Mouse (Mus musculus) thymus, adult 2 months (tissue): Measurements from ENCODE around the gene Colgalt1. TPM values are rescaled to one million over a fixed set of nuclear protein-coding genes. Genes with fewer than 3 reads are reported as not detected.
A peak's percentile ranks its signal among the peaks of the same experiment; 100 is the strongest.

Experiments
- DNase-seq: peaks from one replicate; pipeline ENCODE4 v3.0.0; 2021
- H3K27ac ChIP-seq: fragments of 200-500 bp; 2 replicates; pipeline ENCODE4 v1.5.1; 2012; ENCODE audit warnings: low read length, control low read depth; ENCODE audit not compliant: control insufficient read depth, insufficient read depth
- H3K27me3 ChIP-seq: fragments of 200-500 bp; 2 replicates; pipeline ENCODE4 v1.6.1; 2012; ENCODE audit warnings: mild to moderate bottlenecking, low read length, moderate library complexity, mixed read lengths; ENCODE audit not compliant: control insufficient read depth, insufficient read depth
- H3K36me3 ChIP-seq: fragments of 200-500 bp; 2 replicates; pipeline ENCODE4 v1.6.1; 2012; ENCODE audit warnings: mild to moderate bottlenecking, low read length, moderate library complexity; ENCODE audit not compliant: control insufficient read depth, insufficient read depth
- H3K4me1 ChIP-seq: fragments of 200-500 bp; replicated peaks from 2 replicates; pipeline ENCODE4 v1.6.1; 2012; ENCODE audit warnings: low read length; ENCODE audit not compliant: control insufficient read depth, insufficient read depth
- H3K4me3 ChIP-seq: fragments of 200-500 bp; 2 replicates; pipeline ENCODE4 v1.5.1; 2012; ENCODE audit warnings: mild to moderate bottlenecking, low read length, control low read depth, moderate library complexity; ENCODE audit not compliant: control insufficient read depth, insufficient read depth
- CTCF ChIP-seq: fragments of 200-500 bp; IDR thresholded peaks from 2 replicates; pipeline ENCODE4 v1.5.1; 2012; ENCODE audit warnings: mild to moderate bottlenecking, control low read depth, low read length, moderate library complexity, borderline replicate concordance; ENCODE audit not compliant: control insufficient read depth, poor library complexity, insufficient read depth; ENCODE audit errors: extremely low read depth
- POLR2A ChIP-seq: fragments of 200-500 bp; IDR thresholded peaks from 2 replicates; pipeline ENCODE4 v1.6.1; 2012; ENCODE audit warnings: mild to moderate bottlenecking, low read length, control low read depth, moderate library complexity; ENCODE audit not compliant: control insufficient read depth, poor library complexity, insufficient read depth; ENCODE audit errors: extremely low read depth
- WGBS: fragments of 180-500 bp; shearing (Covaris S2); methylation state at CpG from one replicate; pipeline ENCODE4 v1.1.7; 2018; 5-methylcytosine and 5-hydroxymethylcytosine counted together
- polyA plus RNA-seq: library from polyadenylated mRNA; depleted of rRNA; stranded (reverse); fragments of >200 nt; gene quantifications from 2 replicates; pipeline ENCODE4 v1.2.3, GENCODE M21; 2012; rRNA removed

Gene Colgalt1
- polyA plus RNA-seq = 134 and 158 TPM in 2 replicates

GRCm38 (mm10) chr8:71610822-71611651 lies at the start of gene Colgalt1:
TSS of gene Colgalt1 (plus strand) at chr8:71610998.
- peaks cover 18% of the 10 kb centered on the region for H3K4me1 ChIP-seq
- H3K27ac ChIP-seq = 0 out of 2 replicates have a peak within 1 kb of the TSS, but pooled peaks have one; percentile 19
- H3K36me3 ChIP-seq = no peaks in the 10 kb centered on the region
- under 1% methylated on average over 82 of the region's 82 CpGs for WGBS
- no peaks in the 10 kb centered on the region for H3K27me3 ChIP-seq
- peak within 1 kb of the TSS; percentile 63 for H3K4me3 ChIP-seq
- peak; percentile 97 for DNase-seq
- TF ChIP-seq CTCF = peak; percentile 69
- 0 out of 2 replicates have a peak, but pooled peaks have one; percentile 27 for TF ChIP-seq POLR2A

GRCm38 (mm10) chr8:71561401-71561800 lies 49.4 kb upstream of the Colgalt1 start:
- Histone ChIP-seq H3K27me3 (no peaks in the 10 kb centered on the region), H3K4me1 (peaks cover 39% of the 10 kb centered on the region), H3K4me3 (no peak overlapping the region), H3K27ac (no peak overlapping the region), H3K36me3 (no peaks in the 10 kb centered on the region)
- 4% methylated on average over 15 of the region's 15 CpGs for WGBS
- peak; percentile 66 for DNase-seq
- TF ChIP-seq CTCF = peak; percentile 94; the same call in 1 of the 2 replicates
- 0 out of 2 replicates have a peak, but pooled peaks have one; percentile 21 for TF ChIP-seq POLR2A

DNA sequence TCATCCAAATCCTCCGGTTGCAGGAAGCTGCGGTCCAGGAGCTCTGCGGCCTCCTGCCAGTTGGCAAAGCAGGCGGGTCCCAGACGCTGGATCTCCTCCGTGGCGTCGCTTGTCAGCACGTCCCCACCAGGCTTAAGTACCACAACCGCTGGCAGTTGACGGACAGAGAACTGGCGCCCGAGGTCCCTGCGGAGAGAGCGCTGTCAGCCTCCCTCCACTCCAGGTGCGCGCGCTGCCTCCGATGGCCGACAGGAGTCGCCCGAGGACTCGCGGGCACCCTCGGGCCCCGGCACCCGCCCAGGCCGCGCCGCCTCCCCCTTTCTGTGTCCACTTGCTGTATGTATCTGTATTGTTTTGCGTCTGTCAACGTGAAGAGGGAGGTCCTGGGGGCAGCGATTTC lies 48.0 kb upstream of the Colgalt1 start:
- no peaks in the 10 kb centered on the region for H3K36me3 ChIP-seq
- 1% methylated on average over 33 of the region's 33 CpGs for WGBS
- no peaks in the 10 kb centered on the region for H3K27me3 ChIP-seq
- peak; percentile 87 for DNase-seq
- H3K4me1 ChIP-seq = peaks cover 29% of the 10 kb centered on the region
- TF ChIP-seq CTCF (peak; percentile 94), POLR2A (no peak)
- no peak overlapping the region for H3K27ac ChIP-seq
- no peak overlapping the region for H3K4me3 ChIP-seq

DNA sequence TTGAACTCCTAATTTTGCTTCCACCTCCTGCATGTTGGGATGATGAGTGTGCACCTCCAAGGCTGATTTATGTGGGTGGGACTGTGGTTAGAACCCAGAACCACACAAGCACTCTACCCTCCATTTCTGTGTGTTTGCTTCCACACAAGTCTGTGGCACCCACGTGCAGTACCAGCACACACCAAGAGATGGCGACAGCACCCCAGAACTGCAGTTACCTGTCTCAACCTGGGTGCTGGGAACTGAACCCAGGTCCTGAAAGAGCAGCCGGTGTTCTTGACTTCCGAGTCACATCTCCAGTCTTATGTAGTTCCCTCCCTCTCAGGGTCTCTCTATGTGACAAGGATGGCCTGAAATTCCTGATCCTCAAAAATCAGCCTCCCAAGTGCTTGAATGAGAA lies 46.8 kb upstream of the Colgalt1 start:
- Histone ChIP-seq H3K4me1 (peaks cover 19% of the 10 kb centered on the region), H3K36me3 (no peaks in the 10 kb centered on the region), H3K4me3 (no peak overlapping the region), H3K27me3 (no peaks in the 10 kb centered on the region), H3K27ac (no peak overlapping the region)
- no peak for TF ChIP-seq CTCF
- 93% methylated on average over 4 of the region's 4 CpGs for WGBS
- no peak for DNase-seq

- no peak within 1 kb of the TSS for H3K27ac ChIP-seq
- H3K4me1 ChIP-seq = peaks cover 36% of the 10 kb centered on the region
- whole genome bisulfite sequencing = 96% methylated on average over 3 of the region's 3 CpGs
- H3K27me3 ChIP-seq = no peaks in the 10 kb centered on the region
- no peak within 1 kb of the TSS for H3K4me3 ChIP-seq
- TF ChIP-seq POLR2A (no peak), CTCF (no peak)
- H3K36me3 ChIP-seq = no peaks in the 10 kb centered on the region
- no peak for DNase-seq
Measured at GRCm38 (mm10) chr8:71566501-71566900, 44.3 kb upstream of the Colgalt1 start, which contains the start of gene Nxnl1. TSS of gene Nxnl1 (minus strand) at chr8:71566601.

GRCm38 (mm10) chr8:71567587-71567986 lies 43.2 kb upstream of the Colgalt1 start:
- H3K27me3 ChIP-seq = no peaks in the 10 kb centered on the region
- no peak overlapping the region for H3K4me3 ChIP-seq
- 94% methylated on average over 7 of the region's 7 CpGs for WGBS
- DNase-seq = no peak
- TF ChIP-seq CTCF = no peak
- TF ChIP-seq POLR2A = no peak
- no peak overlapping the region for H3K27ac ChIP-seq
- no peaks in the 10 kb centered on the region for H3K36me3 ChIP-seq
- H3K4me1 ChIP-seq = peaks cover 35% of the 10 kb centered on the region

- H3K27me3 ChIP-seq = no peaks in the 10 kb centered on the region
- no peak for DNase-seq
- WGBS = 60% methylated on average over 13 of the region's 13 CpGs
- TF ChIP-seq CTCF (no peak), POLR2A (no peak)
- H3K4me3 ChIP-seq = peak within 1 kb of the TSS; percentile 55
- H3K36me3 ChIP-seq = no peaks in the 10 kb centered on the region
- peaks cover 36% of the 10 kb centered on the region for H3K4me1 ChIP-seq
- H3K27ac ChIP-seq = peak within 1 kb of the TSS; percentile 31; the same call in 1 of the 2 replicates
Measured at GRCm38 (mm10) chr8:71568387-71568937, 42.3 kb upstream of the Colgalt1 start, which contains the start of gene Slc27a1. TSS of gene Slc27a1 (plus strand) at chr8:71568882.
